Mouse (Mus musculus): Measurements from ENCODE around the gene Btnl9. TPM values are rescaled to one million over a fixed set of nuclear protein-coding genes. Genes with fewer than 3 reads are reported as not detected.
"Not testable (repeated sequence)": the region's sequence is repeated elsewhere in the genome, so short reads cannot be mapped to it uniquely, and the experiment has no call there.

The Btnl9 gene
- polyA plus RNA-seq, 1 experiment from 2014 or later = 0.10 TPM

DNA sequence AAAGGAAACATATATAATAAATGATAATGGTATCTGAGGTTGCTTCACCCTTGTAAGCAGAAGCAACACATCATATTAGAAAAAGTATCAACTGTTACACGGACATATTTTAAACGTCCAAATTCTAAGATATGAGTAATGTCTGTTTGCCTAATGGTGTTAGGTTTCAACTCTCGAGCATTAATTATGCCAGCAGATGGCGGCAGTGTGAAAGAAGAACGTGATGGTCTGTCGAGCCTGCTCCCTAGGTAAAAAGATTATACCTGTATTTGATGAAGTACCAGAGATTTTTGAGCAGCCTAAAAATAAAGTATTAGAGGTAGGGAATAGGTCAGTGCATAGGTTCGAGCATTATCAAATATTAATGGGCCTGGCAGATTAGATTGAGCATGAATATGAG is 2.8 kb upstream of the Btnl9 start:
- H3K27ac ChIP-seq (ENCODE audit: low read length) = no peak overlapping the region
- ATAC-seq = peak; percentile 39; the same call in 1 of the 2 replicates

GRCm38 (mm10) chr11:49187701-49188100 is 742 bp upstream of the Btnl9 start:
- Histone ChIP-seq H3K4me2 (ENCODE audit: low read length) (no peak overlapping the region), H3K4me3 (ENCODE audit: low read depth, low read length) (no peak overlapping the region), H3K27ac (ENCODE audit: low read length) (no peak overlapping the region), H3K9me3 (replicated peaks; ENCODE audit: control insufficient read depth, low read length, poor library complexity, severe bottlenecking) (no peaks in the 10 kb centered on the region), H3K36me3 (ENCODE audit: control insufficient read depth, insufficient read depth, low read length) (no peaks in the 10 kb centered on the region), H3K9ac (ENCODE audit: low read depth, low read length) (no peak overlapping the region), H3K27me3 (ENCODE audit: control insufficient read depth, insufficient read depth, low read depth, low read length) (no peaks in the 10 kb centered on the region), H3K4me1 (ENCODE audit: control insufficient read depth, insufficient read depth, low read length) (no peaks in the 10 kb centered on the region)
- no peak for ATAC-seq
- 78% methylated on average over 10 of the region's 10 CpGs for WGBS

More for the DNA sequence above, 2.8 kb upstream of the Btnl9 start:
- no peaks in the 10 kb centered on the region for H3K9me3 ChIP-seq (replicated peaks; ENCODE audit: control insufficient read depth, low read length, poor library complexity, severe bottlenecking)
- no peak overlapping the region for H3K4me3 ChIP-seq (ENCODE audit: low read depth, low read length)
- H3K36me3 ChIP-seq (ENCODE audit: control insufficient read depth, insufficient read depth, low read length) = no peaks in the 10 kb centered on the region
- WGBS = 8% methylated on average over 7 of the region's 7 CpGs
- no peak overlapping the region for H3K4me2 ChIP-seq (ENCODE audit: low read length)
- H3K9ac ChIP-seq (ENCODE audit: low read depth, low read length) = no peak overlapping the region
- no peaks in the 10 kb centered on the region for H3K27me3 ChIP-seq (ENCODE audit: control insufficient read depth, insufficient read depth, low read depth, low read length)
- no peaks in the 10 kb centered on the region for H3K4me1 ChIP-seq (ENCODE audit: control insufficient read depth, insufficient read depth, low read length)

GRCm38 (mm10) chr11:49186452-49186851 is 507 bp downstream of the Btnl9 start:
- WGBS = 74% methylated on average over 6 of the region's 6 CpGs
- H3K27ac ChIP-seq (ENCODE audit: low read length) = no peak overlapping the region
- H3K9ac ChIP-seq (ENCODE audit: low read depth, low read length) = no peak overlapping the region
- H3K9me3 ChIP-seq (replicated peaks; ENCODE audit: control insufficient read depth, low read length, poor library complexity, severe bottlenecking) = no peaks in the 10 kb centered on the region
- no peak for ATAC-seq
- H3K36me3 ChIP-seq (ENCODE audit: control insufficient read depth, insufficient read depth, low read length) = no peaks in the 10 kb centered on the region
- no peaks in the 10 kb centered on the region for H3K4me1 ChIP-seq (ENCODE audit: control insufficient read depth, insufficient read depth, low read length)
- no peaks in the 10 kb centered on the region for H3K27me3 ChIP-seq (ENCODE audit: control insufficient read depth, insufficient read depth, low read depth, low read length)
- H3K4me2 ChIP-seq (ENCODE audit: low read length) = no peak overlapping the region
- no peak overlapping the region for H3K4me3 ChIP-seq (ENCODE audit: low read depth, low read length)

GRCm38 (mm10) chr11:49183172-49183571 is 3.8 kb downstream of the Btnl9 start:
- H3K4me1 ChIP-seq (ENCODE audit: control insufficient read depth, insufficient read depth, low read length) = no peaks in the 10 kb centered on the region
- 44% methylated on average over 1 of the region's 1 CpGs for WGBS

DNA sequence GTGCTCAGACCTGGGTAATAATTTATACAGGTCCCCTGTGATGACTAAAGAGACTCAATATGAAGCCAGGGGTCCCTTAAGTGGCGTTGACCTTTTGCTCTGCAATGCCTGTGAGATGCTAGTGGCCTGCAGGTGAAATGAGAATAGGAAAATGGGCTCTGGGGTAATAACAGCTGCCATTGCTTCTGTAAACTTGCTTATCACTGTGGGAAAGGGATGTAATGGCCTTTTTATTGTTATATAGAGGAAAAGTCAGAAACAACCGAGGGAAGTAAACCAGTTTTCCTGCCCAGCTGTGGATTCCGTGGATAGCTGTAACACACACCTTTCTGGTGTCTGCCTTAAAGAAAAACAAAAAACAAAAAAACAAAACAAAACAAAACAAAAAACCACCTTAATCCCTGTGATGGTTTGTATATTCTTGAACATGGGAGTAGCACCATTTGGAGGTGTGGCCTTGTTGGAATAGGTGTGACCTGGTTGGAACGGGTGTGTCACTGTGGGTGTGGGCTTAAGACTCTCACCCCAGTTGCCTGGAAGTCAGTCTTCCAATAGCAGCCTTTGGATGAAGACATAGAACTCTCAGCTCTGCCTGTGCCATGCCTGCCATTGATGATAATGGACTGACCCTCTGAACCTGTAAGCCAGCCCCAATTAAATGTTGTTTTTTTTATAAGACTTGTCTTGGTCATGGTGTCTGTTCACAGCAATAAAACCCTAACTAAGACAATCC is 10.7 kb downstream of the Btnl9 start:
- ATAC-seq; H3K4me2 ChIP-seq (ENCODE audit: low read length); H3K27me3 ChIP-seq (ENCODE audit: control insufficient read depth, insufficient read depth, low read depth, low read length); H3K4me3 ChIP-seq (ENCODE audit: low read depth, low read length); H3K9ac ChIP-seq (ENCODE audit: low read depth, low read length); H3K36me3 ChIP-seq (ENCODE audit: control insufficient read depth, insufficient read depth, low read length); H3K4me1 ChIP-seq (ENCODE audit: control insufficient read depth, insufficient read depth, low read length); H3K9me3 ChIP-seq (replicated peaks; ENCODE audit: control insufficient read depth, low read length, poor library complexity, severe bottlenecking); H3K27ac ChIP-seq (ENCODE audit: low read length): not testable (repeated sequence)
- WGBS = 89% methylated on average over 4 of the region's 4 CpGs

More at GRCm38 (mm10) chr11:49183172-49183571, 3.8 kb downstream of the Btnl9 start:
- Histone ChIP-seq H3K4me3 (ENCODE audit: low read depth, low read length) (no peak overlapping the region), H3K9ac (ENCODE audit: low read depth, low read length) (no peak overlapping the region), H3K9me3 (replicated peaks; ENCODE audit: control insufficient read depth, low read length, poor library complexity, severe bottlenecking) (no peaks in the 10 kb centered on the region), H3K27ac (ENCODE audit: low read length) (no peak overlapping the region), H3K27me3 (ENCODE audit: control insufficient read depth, insufficient read depth, low read depth, low read length) (no peaks in the 10 kb centered on the region), H3K36me3 (ENCODE audit: control insufficient read depth, insufficient read depth, low read length) (no peaks in the 10 kb centered on the region), H3K4me2 (ENCODE audit: low read length) (no peak overlapping the region)
- ATAC-seq = no peak

DNA sequence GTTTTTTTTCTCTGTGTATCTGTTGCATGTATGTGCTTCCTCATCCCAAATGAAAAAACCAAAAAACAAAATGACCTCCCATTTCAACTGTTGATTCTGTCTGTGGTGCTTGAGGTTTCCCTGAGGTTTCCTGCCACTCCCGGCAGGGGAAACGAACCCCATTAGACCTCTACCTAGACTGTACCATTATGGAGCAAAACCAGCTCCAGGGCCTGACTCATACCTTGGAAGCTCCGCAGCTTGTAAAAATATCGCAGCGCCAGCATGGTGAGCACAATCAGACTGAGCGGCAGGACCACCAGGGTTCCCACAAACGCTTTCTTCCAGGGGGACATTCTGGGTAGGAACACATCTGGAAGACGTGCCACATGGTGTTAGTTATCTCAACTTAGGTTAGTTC is 11.6 kb downstream of the Btnl9 start:
- Histone ChIP-seq H3K9ac (ENCODE audit: low read depth, low read length) (no peak overlapping the region), H3K27me3 (ENCODE audit: control insufficient read depth, insufficient read depth, low read depth, low read length) (no peaks in the 10 kb centered on the region; the same call in 1 of the 2 replicates), H3K4me3 (ENCODE audit: low read depth, low read length) (no peak overlapping the region), H3K4me2 (ENCODE audit: low read length) (no peak overlapping the region), H3K27ac (ENCODE audit: low read length) (no peak overlapping the region), H3K9me3 (replicated peaks; ENCODE audit: control insufficient read depth, low read length, poor library complexity, severe bottlenecking) (no peaks in the 10 kb centered on the region), H3K4me1 (ENCODE audit: control insufficient read depth, insufficient read depth, low read length) (no peaks in the 10 kb centered on the region), H3K36me3 (ENCODE audit: control insufficient read depth, insufficient read depth, low read length) (no peaks in the 10 kb centered on the region)
- no peak for ATAC-seq
- 93% methylated on average over 8 of the region's 8 CpGs for WGBS

- H3K27me3 ChIP-seq (ENCODE audit: control insufficient read depth, insufficient read depth, low read depth, low read length) = peaks cover 2% of the 10 kb centered on the region; the same call in 1 of the 2 replicates
- WGBS = 95% methylated on average over 4 of the region's 4 CpGs
- H3K9me3 ChIP-seq (replicated peaks; ENCODE audit: control insufficient read depth, low read length, poor library complexity, severe bottlenecking) = no peaks in the 10 kb centered on the region
- no peak overlapping the region for H3K27ac ChIP-seq (ENCODE audit: low read length)
- no peak overlapping the region for H3K4me3 ChIP-seq (ENCODE audit: low read depth, low read length)
- H3K4me2 ChIP-seq (ENCODE audit: low read length) = no peak overlapping the region
- ATAC-seq = no peak
- no peak overlapping the region for H3K9ac ChIP-seq (ENCODE audit: low read depth, low read length)
- H3K4me1 ChIP-seq (ENCODE audit: control insufficient read depth, insufficient read depth, low read length) = 0 out of 2 replicates have a peak, but pooled peaks cover 4% of the 10 kb centered on the region
- no peaks in the 10 kb centered on the region for H3K36me3 ChIP-seq (ENCODE audit: control insufficient read depth, insufficient read depth, low read length)
These were observed 16.4 kb downstream of the Btnl9 start for GRCm38 (mm10) chr11:49170576-49170975.

DNA sequence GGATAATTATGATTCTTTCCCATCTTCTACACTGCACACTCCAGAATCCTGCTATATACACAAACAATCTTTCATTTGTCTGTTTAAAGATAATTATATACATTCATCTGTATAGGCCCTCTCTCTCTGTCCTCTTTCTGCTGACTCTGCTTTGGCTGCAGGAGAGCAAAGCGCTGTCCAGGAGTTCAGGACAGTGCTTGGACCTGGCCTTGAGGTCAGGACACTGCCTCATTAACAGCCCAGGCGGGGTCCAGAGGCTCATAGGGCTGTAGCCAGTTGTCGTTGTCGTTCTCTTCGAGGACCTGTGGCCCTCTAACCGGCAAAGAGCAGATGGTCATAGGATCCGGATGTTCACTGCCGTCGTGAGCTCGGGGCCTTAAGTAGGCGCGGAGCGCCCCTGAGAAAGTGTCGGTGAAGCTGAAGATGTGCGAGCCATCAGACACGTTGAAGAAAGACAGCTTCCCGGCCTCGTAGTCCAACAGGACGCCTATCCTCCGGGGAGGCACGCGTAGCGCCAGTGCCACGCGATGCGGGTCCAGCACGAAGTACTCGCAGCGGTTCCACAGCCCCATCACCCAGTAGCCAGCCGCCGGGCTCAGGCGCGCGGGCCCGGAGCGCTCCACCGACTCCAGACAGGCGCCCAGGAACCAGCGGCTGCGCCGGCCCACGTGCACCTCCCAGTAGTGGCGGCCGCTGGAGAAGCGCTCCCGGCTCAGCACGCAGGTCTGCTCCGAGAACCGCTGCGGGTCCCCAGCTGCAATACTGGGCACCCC is 17.9 kb downstream of the Btnl9 start:
- H3K9ac ChIP-seq (ENCODE audit: low read depth, low read length) = peak overlapping the region; percentile 69
- 3% methylated on average over 50 of the region's 50 CpGs for WGBS
- no peaks in the 10 kb centered on the region for H3K36me3 ChIP-seq (ENCODE audit: control insufficient read depth, insufficient read depth, low read length)
- H3K4me3 ChIP-seq (ENCODE audit: low read depth, low read length) = peak overlapping the region; percentile 48
- 0 out of 2 replicates have a peak, but pooled peaks cover 4% of the 10 kb centered on the region for H3K4me1 ChIP-seq (ENCODE audit: control insufficient read depth, insufficient read depth, low read length)
- no peak overlapping the region for H3K27ac ChIP-seq (ENCODE audit: low read length)
- no peaks in the 10 kb centered on the region for H3K9me3 ChIP-seq (replicated peaks; ENCODE audit: control insufficient read depth, low read length, poor library complexity, severe bottlenecking)
- H3K27me3 ChIP-seq (ENCODE audit: control insufficient read depth, insufficient read depth, low read depth, low read length) = peaks cover 2% of the 10 kb centered on the region; the same call in 1 of the 2 replicates
- peak overlapping the region; percentile 87 for H3K4me2 ChIP-seq (ENCODE audit: low read length)
- peak; percentile 89 for ATAC-seq
